Mouse (Mus musculus) midbrain, embryonic 11.5 days (tissue): Measurements from ENCODE around the gene Ccdc88c. TPM values are rescaled to one million over a fixed set of nuclear protein-coding genes. Genes with fewer than 3 reads are reported as not detected.

ENCODE experiments used
- ATAC-seq: fragments of 200-750 bp; cut with Nextera tagmentation; 2 replicates; pipeline ENCODE4 v1.8.0; 2017; ENCODE audit warnings: moderate TSS enrichment, moderate library complexity; ENCODE audit not compliant: low FRiP score
- DNase-seq: peaks from one replicate; pipeline ENCODE4 v3.0.0; 2015; ENCODE audit warnings: low spot score; ENCODE audit errors: missing footprints
- H3K27ac ChIP-seq: fragments of 300-500 bp; sonication (generic); 2 replicates; pipeline ENCODE4 v1.5.1; 2014; ENCODE audit warnings: low read depth, low read length
- H3K27me3 ChIP-seq: fragments of 300-500 bp; sonication (generic); 2 replicates; pipeline ENCODE4 v1.6.1; 2014; ENCODE audit warnings: mild to moderate bottlenecking, low read length, moderate library complexity, mixed read lengths; ENCODE audit not compliant: control insufficient read depth, insufficient read depth
- H3K36me3 ChIP-seq: fragments of 300-500 bp; sonication (generic); 2 replicates; pipeline ENCODE4 v1.6.1; 2014; ENCODE audit warnings: mild to moderate bottlenecking, low read length, moderate library complexity, mixed read lengths; ENCODE audit not compliant: control insufficient read depth, insufficient read depth
- H3K4me1 ChIP-seq: fragments of 300-500 bp; sonication (generic); 2 replicates; pipeline ENCODE4 v1.6.1; 2014; ENCODE audit warnings: low read length; ENCODE audit not compliant: control insufficient read depth, insufficient read depth
- H3K4me2 ChIP-seq: fragments of 300-500 bp; sonication (generic); 2 replicates; pipeline ENCODE4 v1.6.1; 2014; ENCODE audit warnings: mild to moderate bottlenecking, moderate library complexity
- H3K4me3 ChIP-seq: fragments of 300-500 bp; sonication (generic); 2 replicates; pipeline ENCODE4 v1.5.1; 2014; ENCODE audit warnings: low read depth, low read length
- H3K9ac ChIP-seq: fragments of 300-500 bp; sonication (generic); 2 replicates; pipeline ENCODE4 v1.6.1; 2014; ENCODE audit warnings: low read length
- H3K9me3 ChIP-seq: fragments of 300-500 bp; sonication (generic); 2 replicates; pipeline ENCODE4 v1.6.1; 2016; ENCODE audit warnings: low read length; ENCODE audit not compliant: control insufficient read depth
- WGBS: fragments of 180-500 bp; shearing (Covaris S2); extraction: QIAGEN DNeasy Blood & Tissue Kit; methylation state at CpG from one replicate; pipeline ENCODE4 v1.1.7; 2014; 5-methylcytosine and 5-hydroxymethylcytosine counted together
- polyA plus RNA-seq: library from polyadenylated mRNA; unstranded; fragments of >200 nt; fragmentation: Nextera tagmentation; extraction: Ambion mirVana; gene quantifications from 2 replicates; pipeline ENCODE4 v1.2.1, GENCODE M21; 2014

Gene Ccdc88c
- polyA plus RNA-seq, 1 experiment from 2014 or later: 11.0 TPM

DNA sequence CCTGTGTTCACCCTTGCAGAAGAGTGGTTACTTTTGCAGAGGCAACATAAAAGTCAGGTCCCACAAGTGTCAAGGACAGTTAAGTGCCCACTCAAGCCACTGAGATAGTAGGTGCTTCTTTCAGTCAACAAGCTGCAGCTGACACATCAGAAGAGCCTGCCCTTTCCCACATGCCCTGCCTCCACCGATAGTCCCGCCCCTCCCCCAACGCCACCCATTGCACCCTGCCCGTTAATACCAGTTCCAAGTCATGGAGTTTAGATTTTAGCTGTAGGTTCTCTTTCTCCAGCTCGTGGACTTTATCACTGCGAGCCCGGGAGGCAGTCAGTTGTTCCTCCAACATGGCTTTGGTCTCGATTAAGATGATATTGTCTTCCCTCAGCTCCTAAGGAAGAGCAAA is 74.9 kb downstream of the Ccdc88c start:
- peaks cover 9% of the 10 kb centered on the region for H3K4me1 ChIP-seq
- H3K27me3 ChIP-seq: no peaks in the 10 kb centered on the region; the same call in 1 of the 2 replicates
- H3K27ac ChIP-seq: no peak overlapping the region
- DNase-seq (no peak), ATAC-seq (no peak)
- H3K4me3 ChIP-seq: no peak overlapping the region
- H3K4me2 ChIP-seq: no peak overlapping the region
- H3K9ac ChIP-seq: no peak overlapping the region
- 70% methylated on average over 8 of the region's 8 CpGs for WGBS
- 0 out of 2 replicates have a peak, but pooled peaks cover 2% of the 10 kb centered on the region for H3K36me3 ChIP-seq
- H3K9me3 ChIP-seq: no peaks in the 10 kb centered on the region

GRCm38 (mm10) chr12:100952193-100952931 is 76.5 kb downstream of the Ccdc88c start:
- Histone ChIP-seq H3K9ac (no peak overlapping the region), H3K36me3 (peaks cover 8% of the 10 kb centered on the region; the same call in 1 of the 2 replicates), H3K27me3 (no peaks in the 10 kb centered on the region; the same call in 1 of the 2 replicates), H3K9me3 (no peaks in the 10 kb centered on the region), H3K4me1 (peaks cover 6% of the 10 kb centered on the region), H3K4me3 (no peak overlapping the region), H3K27ac (no peak overlapping the region), H3K4me2 (no peak overlapping the region)
- DNase-seq: peak; percentile 95
- WGBS: 42% methylated on average over 9 of the region's 9 CpGs
- peak; percentile 83 for ATAC-seq

- DNase-seq: no peak
- no peaks in the 10 kb centered on the region for H3K27me3 ChIP-seq
- no peak for ATAC-seq
- no peaks in the 10 kb centered on the region for H3K9me3 ChIP-seq
- no peaks in the 10 kb centered on the region for H3K4me1 ChIP-seq
- no peak overlapping the region for H3K27ac ChIP-seq
- WGBS: 92% methylated on average over 5 of the region's 5 CpGs
- H3K4me3 ChIP-seq: no peak overlapping the region
- no peak overlapping the region for H3K4me2 ChIP-seq
- H3K9ac ChIP-seq: no peak overlapping the region
- H3K36me3 ChIP-seq: peaks cover 17% of the 10 kb centered on the region
These were observed 79.7 kb downstream of the Ccdc88c start for GRCm38 (mm10) chr12:100949146-100949545.

DNA sequence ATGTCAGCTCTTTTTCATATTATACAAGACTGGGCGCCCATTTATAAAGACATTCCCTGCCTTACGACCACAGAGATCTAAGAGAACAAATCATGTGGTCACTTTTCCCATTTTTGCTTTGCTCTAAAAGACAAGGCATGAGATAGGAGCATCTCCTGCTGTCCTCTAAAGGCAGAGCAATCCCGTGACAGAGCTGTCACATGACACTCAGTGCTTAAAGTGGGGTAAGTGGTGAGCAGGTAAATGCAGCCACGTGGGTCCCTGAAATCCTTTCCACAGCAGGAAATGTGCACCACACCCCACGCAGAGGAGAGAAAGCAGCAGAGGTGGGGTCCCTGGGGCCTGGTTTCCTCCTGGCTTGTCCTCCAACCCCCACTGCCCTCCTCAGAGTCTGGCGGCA is 80.8 kb downstream of the Ccdc88c start:
- Histone ChIP-seq H3K27me3 (no peaks in the 10 kb centered on the region), H3K36me3 (peaks cover 17% of the 10 kb centered on the region), H3K4me1 (no peaks in the 10 kb centered on the region), H3K4me3 (no peak overlapping the region), H3K9me3 (no peaks in the 10 kb centered on the region), H3K9ac (no peak overlapping the region), H3K27ac (no peak overlapping the region), H3K4me2 (no peak overlapping the region)
- ATAC-seq (no peak), DNase-seq (no peak)
- 89% methylated on average over 6 of the region's 6 CpGs for WGBS

DNA sequence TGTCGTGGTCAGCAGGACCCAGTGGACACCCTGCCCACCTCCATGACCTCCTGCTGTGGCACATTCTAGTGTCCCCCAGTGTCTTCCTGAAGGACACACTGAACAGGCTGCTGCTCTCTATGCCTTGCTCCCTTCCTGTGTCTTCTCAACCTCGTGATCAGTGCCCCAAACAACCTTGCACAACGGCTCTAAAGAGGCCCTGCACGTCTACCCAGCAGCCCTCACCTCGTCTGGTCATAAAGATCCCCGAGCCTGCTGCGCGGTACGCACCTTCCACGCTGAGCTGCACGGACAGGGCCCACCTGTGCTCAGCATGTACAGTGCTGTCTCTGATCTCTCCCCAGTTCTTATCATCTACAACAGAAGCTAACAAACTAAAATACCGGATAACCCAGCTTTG is 82.9 kb downstream of the Ccdc88c start:
- H3K4me3 ChIP-seq: no peak overlapping the region
- no peaks in the 10 kb centered on the region for H3K4me1 ChIP-seq
- H3K36me3 ChIP-seq: peaks cover 19% of the 10 kb centered on the region
- DNase-seq: no peak
- no peak for ATAC-seq
- no peak overlapping the region for H3K27ac ChIP-seq
- no peaks in the 10 kb centered on the region for H3K9me3 ChIP-seq
- H3K27me3 ChIP-seq: no peaks in the 10 kb centered on the region
- H3K4me2 ChIP-seq: no peak overlapping the region
- WGBS: 94% methylated on average over 12 of the region's 12 CpGs
- no peak overlapping the region for H3K9ac ChIP-seq

DNA sequence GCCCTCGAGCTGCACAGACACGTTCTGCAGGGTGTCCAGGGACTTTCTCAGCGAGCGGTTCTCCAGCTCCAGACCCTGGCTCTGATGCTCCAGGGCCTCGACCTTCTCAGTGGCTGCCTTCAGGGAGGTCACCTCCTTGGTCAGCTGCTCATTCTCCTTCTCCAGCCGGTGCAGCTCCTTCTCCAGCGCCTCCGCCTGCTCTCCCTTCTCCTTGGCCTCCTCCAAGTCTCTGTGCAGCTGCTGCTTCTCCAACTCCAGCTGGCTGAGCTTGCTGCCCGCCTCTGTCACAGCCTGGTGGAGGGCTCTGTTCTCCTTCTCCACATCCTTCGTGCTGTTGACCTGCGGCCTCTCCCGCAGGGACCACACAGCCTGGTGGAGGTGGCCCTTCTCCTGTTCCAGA is 83.4 kb downstream of the Ccdc88c start:
- Histone ChIP-seq H3K4me2 (no peak overlapping the region), H3K27ac (no peak overlapping the region), H3K4me1 (no peaks in the 10 kb centered on the region), H3K9ac (no peak overlapping the region), H3K4me3 (no peak overlapping the region), H3K9me3 (no peaks in the 10 kb centered on the region), H3K27me3 (no peaks in the 10 kb centered on the region), H3K36me3 (peaks cover 19% of the 10 kb centered on the region)
- DNase-seq (no peak), ATAC-seq (no peak)
- WGBS: 90% methylated on average over 12 of the region's 12 CpGs

DNA sequence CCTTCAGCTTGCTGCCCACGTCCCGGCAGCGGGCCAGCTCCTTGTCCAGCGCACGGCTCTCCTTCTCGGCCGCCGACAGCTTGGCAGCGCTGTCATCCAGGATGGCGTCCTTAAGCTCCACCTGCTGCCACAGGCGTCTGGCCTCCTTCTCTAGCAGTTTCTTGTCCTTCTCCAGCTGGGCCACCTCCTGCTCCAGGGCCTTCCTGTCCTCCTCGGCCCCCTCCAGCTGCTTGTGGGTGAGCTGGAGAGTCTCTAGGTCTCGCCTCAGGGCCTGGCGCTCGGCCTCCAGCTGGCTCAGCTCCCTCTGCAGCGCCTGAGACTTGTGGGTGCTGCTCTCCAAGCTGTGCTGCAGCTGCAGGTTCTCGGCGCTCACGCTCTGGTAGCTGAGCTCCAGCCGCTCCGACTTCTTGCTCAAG is 83.9 kb downstream of the Ccdc88c start:
- H3K27me3 ChIP-seq: no peaks in the 10 kb centered on the region
- WGBS: 94% methylated on average over 21 of the region's 21 CpGs
- H3K4me1 ChIP-seq: no peaks in the 10 kb centered on the region
- no peaks in the 10 kb centered on the region for H3K9me3 ChIP-seq
- H3K4me2 ChIP-seq: no peak overlapping the region
- DNase-seq (no peak), ATAC-seq (no peak)
- no peak overlapping the region for H3K4me3 ChIP-seq
- H3K9ac ChIP-seq: no peak overlapping the region
- H3K27ac ChIP-seq: no peak overlapping the region
- H3K36me3 ChIP-seq: peaks cover 21% of the 10 kb centered on the region

DNA sequence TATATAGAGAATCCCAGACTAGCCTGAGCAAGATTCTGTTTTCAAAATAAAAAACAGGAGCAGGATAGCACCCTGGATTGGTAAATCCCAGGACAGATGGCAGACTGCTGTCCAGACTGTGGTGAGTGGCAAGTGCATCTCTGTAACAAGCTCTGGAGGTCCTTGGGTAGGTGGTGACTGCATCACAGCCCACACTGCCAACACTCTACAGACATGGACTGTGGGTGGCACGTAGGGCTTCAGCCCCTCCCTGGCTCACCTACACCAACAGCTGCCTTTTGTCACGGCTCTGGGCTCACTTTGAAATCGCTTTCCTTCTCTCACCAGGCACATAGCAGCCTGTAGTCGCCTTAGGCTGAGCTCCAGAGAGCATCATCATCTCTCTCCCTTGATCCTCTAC is 85.7 kb downstream of the Ccdc88c start:
- peaks cover 22% of the 10 kb centered on the region for H3K36me3 ChIP-seq
- H3K9ac ChIP-seq: no peak overlapping the region
- no peaks in the 10 kb centered on the region for H3K27me3 ChIP-seq
- DNase-seq (no peak), ATAC-seq (no peak)
- no peak overlapping the region for H3K27ac ChIP-seq
- H3K4me1 ChIP-seq: no peaks in the 10 kb centered on the region
- no peak overlapping the region for H3K4me2 ChIP-seq
- H3K9me3 ChIP-seq: no peaks in the 10 kb centered on the region
- 89% methylated on average over 4 of the region's 4 CpGs for WGBS
- no peak overlapping the region for H3K4me3 ChIP-seq

GRCm38 (mm10) chr12:100941361-100941760 is 87.5 kb downstream of the Ccdc88c start:
- no peak overlapping the region for H3K9ac ChIP-seq
- 92% methylated on average over 3 of the region's 3 CpGs for WGBS
- H3K4me2 ChIP-seq: no peak overlapping the region
- H3K27me3 ChIP-seq: no peaks in the 10 kb centered on the region
- no peak overlapping the region for H3K27ac ChIP-seq
- DNase-seq: no peak
- no peak overlapping the region for H3K4me3 ChIP-seq
- no peaks in the 10 kb centered on the region for H3K9me3 ChIP-seq
- no peak for ATAC-seq
- no peaks in the 10 kb centered on the region for H3K4me1 ChIP-seq
- peaks cover 14% of the 10 kb centered on the region for H3K36me3 ChIP-seq
